Mouse (Mus musculus): ENCODE results near the gene Adgrg6. TPM values are rescaled to one million over a fixed set of nuclear protein-coding genes. Genes with fewer than 3 reads are reported as not detected.

Adgrg6 gene
- 4.8 and 5.4 TPM in 2 replicates for polyA plus RNA-seq (2016; fragmentation: Nextera tagmentation; extraction: Ambion mirVana)

DNA sequence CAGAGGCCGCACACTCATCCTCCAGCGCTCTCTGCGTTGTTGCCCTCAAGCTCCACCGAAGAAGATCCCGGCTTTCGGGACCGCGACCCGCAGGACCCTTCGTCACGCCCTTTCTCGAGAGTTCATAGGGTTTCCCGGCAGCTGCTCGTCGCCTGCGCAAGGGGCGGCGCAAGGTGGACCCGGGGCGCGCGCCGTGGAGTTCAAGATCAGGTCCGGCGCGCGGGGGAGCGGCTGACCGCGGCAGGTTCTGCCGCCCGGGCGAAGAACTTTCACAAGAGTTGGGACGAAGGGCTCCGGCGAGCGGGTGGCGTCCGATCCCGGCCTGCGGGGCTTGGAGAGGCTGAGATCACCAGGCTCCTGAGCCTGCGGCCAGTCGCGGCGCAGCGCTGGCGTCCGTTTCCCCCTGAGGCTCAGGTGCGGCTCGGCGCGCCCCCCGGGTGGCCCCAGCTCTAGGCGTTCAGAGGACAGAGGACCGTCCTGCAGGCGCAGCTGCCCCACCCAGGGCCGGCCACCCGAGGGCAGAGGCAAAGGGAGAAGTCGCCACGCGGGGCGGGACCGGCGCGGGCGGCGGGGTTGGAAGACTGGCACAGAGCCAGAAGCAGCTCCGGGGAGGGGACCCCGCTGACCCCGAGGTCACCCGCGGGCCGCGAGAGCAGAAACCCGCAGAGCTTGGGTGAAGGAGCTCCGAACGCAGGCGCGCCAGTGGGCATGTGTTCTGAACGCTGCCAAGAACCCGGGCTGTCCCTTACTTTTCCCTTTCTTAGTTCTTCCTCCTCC is at the start of gene Adgrg6:
Gene Adgrg6, minus strand, starts transcription at position 719 of the 777 bp plus-strand sequence.
- Histone ChIP-seq H3K4me1 (no peaks in the 10 kb centered on the region), H3K4me3 (peak within 1 kb of the TSS; percentile 78), H3K4me2 (replicated peaks) (peak within 1 kb of the TSS; percentile 100), H3K9ac (peak within 1 kb of the TSS; percentile 65), H3K36me3 (no peaks in the 10 kb centered on the region), H3K27ac (no peak within 1 kb of the TSS), H3K9me3 (no peaks in the 10 kb centered on the region), H3K27me3 (peaks cover 20% of the 10 kb centered on the region)
- peak; percentile 68; the same call in 1 of the 2 replicates for ATAC-seq (ENCODE audit: insufficient number of reproducible peaks, insufficient read depth, low FRiP score, low TSS enrichment)
- under 1% methylated on average over 80 of the region's 81 CpGs for WGBS

DNA sequence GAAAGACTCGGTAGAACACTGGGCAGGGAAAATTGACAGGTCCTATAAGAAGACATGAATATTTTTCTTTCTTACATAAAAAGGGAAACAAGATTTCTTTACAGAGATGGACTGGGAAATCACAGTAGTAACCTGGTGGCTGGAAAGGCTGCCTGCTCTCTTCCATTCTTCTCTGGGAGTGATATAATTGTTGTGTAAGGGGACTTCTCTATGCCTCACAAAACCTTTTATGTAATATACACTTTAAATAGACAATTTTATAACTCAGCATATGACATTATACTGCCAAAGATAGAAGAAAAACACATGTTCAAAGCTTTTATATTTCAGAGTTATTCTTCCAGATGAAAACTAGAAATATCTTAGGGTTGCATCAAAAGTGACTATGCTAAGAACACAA is 46.8 kb upstream of the Adgrg6 start:
- ATAC-seq (ENCODE audit: insufficient number of reproducible peaks, insufficient read depth, low FRiP score, low TSS enrichment): no peak
- Histone ChIP-seq H3K9ac (no peak overlapping the region), H3K36me3 (no peaks in the 10 kb centered on the region), H3K27me3 (no peaks in the 10 kb centered on the region), H3K27ac (no peak overlapping the region), H3K4me2 (replicated peaks) (no peak overlapping the region), H3K4me1 (no peaks in the 10 kb centered on the region), H3K4me3 (no peak overlapping the region), H3K9me3 (no peaks in the 10 kb centered on the region)
- 81% methylated on average over 1 of the region's 1 CpGs for WGBS

GRCm38 (mm10) chr10:14590816-14591215 is 45.4 kb upstream of the Adgrg6 start:
- Histone ChIP-seq H3K4me3 (no peak overlapping the region), H3K27me3 (no peaks in the 10 kb centered on the region), H3K9ac (no peak overlapping the region), H3K27ac (no peak overlapping the region), H3K4me2 (replicated peaks) (no peak overlapping the region), H3K36me3 (no peaks in the 10 kb centered on the region), H3K4me1 (no peaks in the 10 kb centered on the region), H3K9me3 (no peaks in the 10 kb centered on the region)
- 90% methylated on average over 2 of the region's 2 CpGs for WGBS
- no peak for ATAC-seq (ENCODE audit: insufficient number of reproducible peaks, insufficient read depth, low FRiP score, low TSS enrichment)

- no peaks in the 10 kb centered on the region for H3K36me3 ChIP-seq
- no peaks in the 10 kb centered on the region for H3K9me3 ChIP-seq
- ATAC-seq (ENCODE audit: insufficient number of reproducible peaks, insufficient read depth, low FRiP score, low TSS enrichment): no peak
- no peak overlapping the region for H3K4me3 ChIP-seq
- H3K4me1 ChIP-seq: no peaks in the 10 kb centered on the region
- H3K27me3 ChIP-seq: no peaks in the 10 kb centered on the region
- no peak overlapping the region for H3K9ac ChIP-seq
- H3K27ac ChIP-seq: no peak overlapping the region
- WGBS: 88% methylated on average over 6 of the region's 6 CpGs
- H3K4me2 ChIP-seq (replicated peaks): no peak overlapping the region
Measured at GRCm38 (mm10) chr10:14589667-14590066, 44.2 kb upstream of the Adgrg6 start.

DNA sequence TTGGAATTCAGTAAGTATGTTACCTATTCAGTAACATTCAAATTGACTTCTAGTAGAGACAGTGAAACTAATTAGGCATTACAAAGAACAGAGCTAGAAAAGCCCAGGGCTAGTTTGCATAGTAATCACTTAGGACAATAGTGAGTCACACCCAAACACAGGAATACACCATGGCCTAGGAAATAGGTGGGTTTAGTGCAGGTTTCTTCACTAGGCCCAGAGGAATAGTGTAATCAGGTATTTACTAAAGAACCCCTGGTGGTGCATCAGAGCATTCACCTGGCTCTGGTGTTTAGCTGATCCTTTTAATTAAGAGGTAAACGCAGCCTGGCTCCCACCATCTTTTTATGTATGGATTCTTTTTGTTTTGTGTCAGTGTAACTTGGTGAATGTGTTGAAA is 38.0 kb upstream of the Adgrg6 start:
- Histone ChIP-seq H3K4me1 (no peaks in the 10 kb centered on the region), H3K9me3 (no peaks in the 10 kb centered on the region), H3K36me3 (no peaks in the 10 kb centered on the region), H3K9ac (no peak overlapping the region), H3K4me2 (replicated peaks) (no peak overlapping the region), H3K27ac (no peak overlapping the region), H3K4me3 (no peak overlapping the region), H3K27me3 (no peaks in the 10 kb centered on the region)
- no peak for ATAC-seq (ENCODE audit: insufficient number of reproducible peaks, insufficient read depth, low FRiP score, low TSS enrichment)
- WGBS: 76% methylated on average over 1 of the region's 1 CpGs

GRCm38 (mm10) chr10:14574255-14574654 is 28.8 kb upstream of the Adgrg6 start:
- H3K4me3 ChIP-seq: no peak overlapping the region
- no peak overlapping the region for H3K4me2 ChIP-seq (replicated peaks)
- H3K36me3 ChIP-seq: no peaks in the 10 kb centered on the region
- WGBS: 56% methylated on average over 4 of the region's 4 CpGs
- H3K27me3 ChIP-seq: no peaks in the 10 kb centered on the region
- 0 out of 2 replicates have a peak, but pooled peaks cover 4% of the 10 kb centered on the region for H3K4me1 ChIP-seq
- no peaks in the 10 kb centered on the region for H3K9me3 ChIP-seq
- H3K27ac ChIP-seq: no peak overlapping the region
- no peak overlapping the region for H3K9ac ChIP-seq
- ATAC-seq (ENCODE audit: insufficient number of reproducible peaks, insufficient read depth, low FRiP score, low TSS enrichment): no peak

- H3K27ac ChIP-seq: no peak overlapping the region
- no peaks in the 10 kb centered on the region for H3K36me3 ChIP-seq
- no peaks in the 10 kb centered on the region for H3K9me3 ChIP-seq
- no peak overlapping the region for H3K9ac ChIP-seq
- no peak for ATAC-seq (ENCODE audit: insufficient number of reproducible peaks, insufficient read depth, low FRiP score, low TSS enrichment)
- H3K4me2 ChIP-seq (replicated peaks): no peak overlapping the region
- no peaks in the 10 kb centered on the region for H3K27me3 ChIP-seq
- no peak overlapping the region for H3K4me3 ChIP-seq
- 0 out of 2 replicates have a peak, but pooled peaks cover 4% of the 10 kb centered on the region for H3K4me1 ChIP-seq
Measured at GRCm38 (mm10) chr10:14571143-14571542, 25.7 kb upstream of the Adgrg6 start.

DNA sequence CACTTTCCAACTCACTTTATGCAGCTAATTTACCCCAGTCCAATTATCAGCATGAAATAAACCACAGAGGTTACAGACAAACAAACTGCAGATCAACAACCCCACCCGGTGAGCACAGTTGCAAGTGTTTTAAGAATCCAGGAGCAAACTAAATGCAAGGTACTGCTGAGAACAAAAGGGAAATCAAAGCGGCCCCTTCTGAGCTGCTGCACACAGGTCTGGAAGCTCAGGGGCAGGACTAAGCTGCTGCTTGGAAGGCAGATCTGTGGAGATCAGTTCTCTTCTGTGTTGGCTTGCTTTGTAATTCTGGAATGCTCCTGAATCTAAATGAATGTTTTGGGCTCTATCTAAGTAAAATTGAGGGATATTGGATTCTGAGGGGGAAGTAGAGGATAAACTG is 25.2 kb upstream of the Adgrg6 start:
- Histone ChIP-seq H3K4me3 (no peak overlapping the region), H3K36me3 (no peaks in the 10 kb centered on the region), H3K9me3 (no peaks in the 10 kb centered on the region), H3K27ac (no peak overlapping the region), H3K27me3 (no peaks in the 10 kb centered on the region), H3K4me2 (replicated peaks) (no peak overlapping the region), H3K4me1 (0 out of 2 replicates have a peak, but pooled peaks cover 4% of the 10 kb centered on the region), H3K9ac (no peak overlapping the region)
- ATAC-seq (ENCODE audit: insufficient number of reproducible peaks, insufficient read depth, low FRiP score, low TSS enrichment): no peak
- WGBS: 8% methylated on average over 2 of the region's 2 CpGs

- Histone ChIP-seq H3K27me3 (peaks cover 20% of the 10 kb centered on the region), H3K4me1 (no peaks in the 10 kb centered on the region), H3K27ac (no peak overlapping the region), H3K4me3 (no peak overlapping the region), H3K9ac (no peak overlapping the region), H3K9me3 (no peaks in the 10 kb centered on the region), H3K36me3 (no peaks in the 10 kb centered on the region), H3K4me2 (replicated peaks) (peak overlapping the region; percentile 100; the same call in 1 of the 2 replicates)
- ATAC-seq (ENCODE audit: insufficient number of reproducible peaks, insufficient read depth, low FRiP score, low TSS enrichment): no peak
- 40% methylated on average over 7 of the region's 7 CpGs for WGBS
Measured at GRCm38 (mm10) chr10:14546111-14546551, 672 bp upstream of the Adgrg6 start.

- peaks cover 20% of the 10 kb centered on the region for H3K27me3 ChIP-seq
- no peak for ATAC-seq (ENCODE audit: insufficient number of reproducible peaks, insufficient read depth, low FRiP score, low TSS enrichment)
- H3K4me3 ChIP-seq: peak overlapping the region; percentile 78
- no peaks in the 10 kb centered on the region for H3K4me1 ChIP-seq
- H3K36me3 ChIP-seq: no peaks in the 10 kb centered on the region
- H3K27ac ChIP-seq: no peak overlapping the region
- H3K9me3 ChIP-seq: no peaks in the 10 kb centered on the region
- H3K9ac ChIP-seq: peak overlapping the region; percentile 65
- H3K4me2 ChIP-seq (replicated peaks): peak overlapping the region; percentile 100
- WGBS: 12% methylated on average over 9 of the region's 9 CpGs
Measured at GRCm38 (mm10) chr10:14544608-14544940, 885 bp downstream of the Adgrg6 start.

GRCm38 (mm10) chr10:14543511-14544067 is 1.9 kb downstream of the Adgrg6 start:
- no peaks in the 10 kb centered on the region for H3K9me3 ChIP-seq
- no peak overlapping the region for H3K27ac ChIP-seq
- peaks cover 20% of the 10 kb centered on the region for H3K27me3 ChIP-seq
- no peak overlapping the region for H3K9ac ChIP-seq
- no peak for ATAC-seq (ENCODE audit: insufficient number of reproducible peaks, insufficient read depth, low FRiP score, low TSS enrichment)
- no peak overlapping the region for H3K4me3 ChIP-seq
- H3K4me2 ChIP-seq (replicated peaks): peak overlapping the region; percentile 100; the same call in 1 of the 2 replicates
- H3K36me3 ChIP-seq: no peaks in the 10 kb centered on the region
- no peaks in the 10 kb centered on the region for H3K4me1 ChIP-seq
- 63% methylated on average over 8 of the region's 8 CpGs for WGBS

DNA sequence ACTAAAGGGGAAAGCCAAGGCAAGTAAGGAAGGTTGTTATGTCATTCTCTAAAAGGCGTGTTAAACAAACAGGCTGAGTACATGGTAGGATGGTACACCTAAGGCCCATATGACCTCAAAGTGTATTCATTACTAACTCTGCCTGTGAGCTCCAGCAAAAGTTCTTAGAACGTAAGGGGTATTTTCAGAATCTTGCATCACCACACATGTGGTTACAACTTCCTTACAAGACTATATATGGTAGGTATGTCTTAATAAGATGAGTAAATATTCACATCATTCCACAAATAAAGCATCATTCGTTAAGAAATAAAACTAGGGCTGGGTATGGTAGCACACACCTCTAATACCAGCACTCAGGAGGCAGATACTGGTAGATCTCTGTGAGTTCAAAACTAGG is 8.4 kb downstream of the Adgrg6 start:
- Histone ChIP-seq H3K4me1 (no peaks in the 10 kb centered on the region), H3K27ac (no peak overlapping the region), H3K4me2 (replicated peaks) (no peak overlapping the region), H3K9ac (no peak overlapping the region), H3K36me3 (no peaks in the 10 kb centered on the region), H3K9me3 (no peaks in the 10 kb centered on the region), H3K4me3 (no peak overlapping the region), H3K27me3 (no peaks in the 10 kb centered on the region)
- ATAC-seq (ENCODE audit: insufficient number of reproducible peaks, insufficient read depth, low FRiP score, low TSS enrichment): no peak
- 91% methylated on average over 3 of the region's 3 CpGs for WGBS

Data from embryonic facial prominence, embryonic 12.5 days (tissue).